Mouse (Mus musculus) B cell, adult 2 months (primary cell): Measurements from ENCODE around the gene Gna13.

ENCODE experiments used
- DNase-seq, 2 experiments: peaks; one replicate each; pipeline ENCODE4 v3.0.0; 2022

Gna13 gene

GRCm38 (mm10) chr11:109425392-109426271 is 63.0 kb downstream of the Gna13 start, which contains the start of gene Amz2:
Gene Amz2, plus strand, starts transcription at chr11:109425946.
- peak; percentile 100 for DNase-seq

GRCm38 (mm10) chr11:109426272-109426586 is 63.6 kb downstream of the Gna13 start:
- DNase-seq = no peak

GRCm38 (mm10) chr11:109427353-109427752 is 64.7 kb downstream of the Gna13 start:
- DNase-seq = no peak

- peak; percentile 20 to 24 for DNase-seq
These were observed 71.7 kb downstream of the Gna13 start for GRCm38 (mm10) chr11:109434233-109434798.

GRCm38 (mm10) chr11:109436889-109437288 is 74.3 kb downstream of the Gna13 start:
- no peak for DNase-seq

GRCm38 (mm10) chr11:109439209-109439608 is 76.6 kb downstream of the Gna13 start:
- DNase-seq = no peak

- DNase-seq = peak; percentile 88 to 89
These were observed 77.3 kb downstream of the Gna13 start for GRCm38 (mm10) chr11:109439829-109440340.

GRCm38 (mm10) chr11:109440641-109441040 is 78.0 kb downstream of the Gna13 start:
- DNase-seq = no peak

GRCm38 (mm10) chr11:109441119-109441518 is 78.5 kb downstream of the Gna13 start:
- DNase-seq = peak; percentile 63 to 66

GRCm38 (mm10) chr11:109442166-109442730 is 79.6 kb downstream of the Gna13 start:
- no peak for DNase-seq

- DNase-seq = no peak
These were observed 81.0 kb downstream of the Gna13 start for GRCm38 (mm10) chr11:109443468-109444263.

GRCm38 (mm10) chr11:109444600-109444999 is 82.0 kb downstream of the Gna13 start:
- DNase-seq = peak; percentile 31 to 40

GRCm38 (mm10) chr11:109445438-109446035 is 82.9 kb downstream of the Gna13 start:
- peak; percentile 52 to 58 for DNase-seq
